Mouse (Mus musculus): ENCODE results near the gene Kcnj10.

DNA sequence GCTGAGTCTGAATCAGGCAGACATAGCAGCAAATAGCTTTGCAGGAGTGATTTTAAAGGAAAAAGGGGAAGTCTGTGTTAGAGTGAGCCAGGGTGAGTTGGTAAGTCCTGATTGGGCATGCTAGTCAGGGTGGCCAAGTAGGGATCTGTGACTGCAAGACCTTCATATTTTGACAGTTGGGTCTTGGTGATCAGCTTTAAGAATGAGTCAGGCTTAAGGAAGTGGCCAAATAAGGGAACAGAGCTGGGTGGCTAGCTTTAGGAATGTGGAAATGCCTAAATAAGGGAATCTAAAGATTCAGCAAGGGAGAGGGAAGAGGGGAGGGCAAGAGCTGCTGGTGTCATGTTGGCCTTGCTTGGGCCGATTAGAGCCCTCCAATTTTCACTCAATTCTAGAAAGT is 82.4 kb downstream of the Kcnj10 start:
- TF ChIP-seq POLR2A (IDR thresholded peaks at IDR 0.05; ENCODE audit: control insufficient read depth, extremely low read depth, insufficient read depth, low read length, poor library complexity) (no peak), CTCF (IDR thresholded peaks at IDR 0.05; ENCODE audit: borderline replicate concordance, control insufficient read depth, extremely low read depth, insufficient read depth, low read length, poor library complexity) (no peak)
